Mouse (Mus musculus) bone marrow macrophage, adult 2 months (primary cell): ENCODE results near the gene Bend5.

Source experiments
- CTCF ChIP-seq: IDR thresholded peaks from 2 replicates; pipeline ENCODE4 v1.5.1; 2012; ENCODE audit warnings: low read depth, mild to moderate bottlenecking, low read length, moderate library complexity
- POLR2A ChIP-seq: IDR thresholded peaks from 2 replicates; pipeline ENCODE4 v1.6.1; 2012; ENCODE audit warnings: mild to moderate bottlenecking, low read depth, low read length, borderline replicate concordance

GRCm38 (mm10) chr4:111420031-111420430, 5.2 kb downstream of the Bend5 start:
- no peak for TF ChIP-seq CTCF
- no peak for TF ChIP-seq POLR2A
